Comparison of ENCODE assay signal across 8 mouse cellular contexts in genomic region chr5:33996694-33997045, GRCm38 (mm10). TPM values are rescaled to one million over a fixed set of nuclear protein-coding genes. Genes with fewer than 3 reads are reported as not detected.
A peak's percentile ranks its signal among the peaks of the same experiment; 100 is the strongest.
DNase-seq lines count a peak whose midpoint lies in the region; ATAC-seq and TF ChIP-seq lines count a peak whose summit lies in the region.

No protein-coding gene starts in this region.

- H3K4me1 ChIP-seq in heart, embryonic 14.5 days (ENCODE audit: control insufficient read depth in 2 of 2, insufficient read depth in 2 of 2, low read length in 2 of 2) = peaks cover 6 to 16% of the 10 kb centered on the region in 2 experiments
- H3K4me1 ChIP-seq in bone marrow, adult 2 months (ENCODE audit: control insufficient read depth, insufficient read depth, low read length) = peaks cover 2% of the 10 kb centered on the region
- H3K4me1 ChIP-seq in heart, postnatal 0 days (ENCODE audit: control insufficient read depth, insufficient read depth) = peaks cover 9% of the 10 kb centered on the region
- peaks cover 17% of the 10 kb centered on the region; the same call in 1 of the 2 replicates for H3K4me1 ChIP-seq in liver, postnatal 0 days (ENCODE audit: insufficient read depth)

- H3K36me3 ChIP-seq in heart, embryonic 14.5 days (ENCODE audit: control insufficient read depth, insufficient read depth, low read length) = peaks cover 6% of the 10 kb centered on the region; the same call in 1 of the 2 replicates
- no peaks in the 10 kb centered on the region for H3K36me3 ChIP-seq in heart, postnatal 0 days (replicated peaks; ENCODE audit: control insufficient read depth, insufficient read depth, low read length)
- no peaks in the 10 kb centered on the region for H3K36me3 ChIP-seq in liver, postnatal 0 days (replicated peaks; ENCODE audit: insufficient read depth, low read length)

- no peak for TF ChIP-seq POLR2A in bone marrow, adult 2 months (IDR thresholded peaks at IDR 0.05; ENCODE audit: borderline replicate concordance, control insufficient read depth, low read depth, low read length)

- ATAC-seq in heart, embryonic 14.5 days (ENCODE audit: insufficient number of reproducible peaks, insufficient read depth, low FRiP score, low read depth) = no peak; the same call in 1 of the 2 replicates
- peak; percentile 8; the same call in 1 of the 2 replicates for ATAC-seq in heart, postnatal 0 days (ENCODE audit: insufficient read depth, low read depth)
- ATAC-seq in liver, postnatal 0 days = no peak
- no peak for ATAC-seq in CD4-positive, CD25-positive, alpha-beta regulatory T cell, adult 4 months

- peak overlapping the region in 1 of 2 experiments; percentile 24; a peak in 1 of 4 replicates for H3K27ac ChIP-seq in heart, embryonic 14.5 days (replicated peaks in 1 of 2; ENCODE audit: control insufficient read depth in 1 of 2, insufficient read depth in 1 of 2, low read depth in 2 of 2, low read length in 2 of 2)
- H3K27ac ChIP-seq in bone marrow, adult 2 months (ENCODE audit: control insufficient read depth, insufficient read depth, low read depth, low read length, poor library complexity) = peak overlapping the region; percentile 77
- no peak overlapping the region for H3K27ac ChIP-seq in heart, postnatal 0 days (ENCODE audit: low read depth)
- no peak overlapping the region for H3K27ac ChIP-seq in liver, postnatal 0 days (ENCODE audit: low read depth)

- no peaks in the 10 kb centered on the region for H3K9me3 ChIP-seq in heart, embryonic 14.5 days (ENCODE audit: control insufficient read depth, low read length)
- H3K9me3 ChIP-seq in heart, postnatal 0 days (replicated peaks; ENCODE audit: control insufficient read depth, low read length) = no peaks in the 10 kb centered on the region
- H3K9me3 ChIP-seq in liver, postnatal 0 days (ENCODE audit: low read length) = no peaks in the 10 kb centered on the region

- peak overlapping the region; percentile 69 for H3K9ac ChIP-seq in heart, embryonic 14.5 days (ENCODE audit: low read length)
- H3K9ac ChIP-seq in heart, postnatal 0 days (replicated peaks; ENCODE audit: low read depth, low read length) = peak overlapping the region; percentile 32
- peak overlapping the region; percentile 4; the same call in 1 of the 2 replicates for H3K9ac ChIP-seq in liver, postnatal 0 days (replicated peaks)

- peak overlapping the region; percentile 100 for H3K4me2 ChIP-seq in heart, embryonic 14.5 days (ENCODE audit: low read length)
- H3K4me2 ChIP-seq in heart, postnatal 0 days (ENCODE audit: low read depth, low read length) = peak overlapping the region; percentile 89
- peak overlapping the region; percentile 70 for H3K4me2 ChIP-seq in liver, postnatal 0 days (ENCODE audit: low read depth, low read length)

- peaks cover 46% of the 10 kb centered on the region for H3K27me3 ChIP-seq in heart, embryonic 14.5 days (ENCODE audit: control insufficient read depth, insufficient read depth, low read length)
- peaks cover 62% of the 10 kb centered on the region for H3K27me3 ChIP-seq in heart, postnatal 0 days (ENCODE audit: control insufficient read depth, insufficient read depth, low read length)
- H3K27me3 ChIP-seq in liver, postnatal 0 days (ENCODE audit: insufficient read depth, low read length) = peaks cover 53% of the 10 kb centered on the region

- peak overlapping the region; percentile 71 to 74 for H3K4me3 ChIP-seq in heart, embryonic 14.5 days (ENCODE audit: control insufficient read depth in 1 of 2, insufficient read depth in 1 of 2, low read depth in 1 of 2, low read length in 2 of 2)
- peak overlapping the region; percentile 75 for H3K4me3 ChIP-seq in bone marrow, adult 2 months (replicated peaks; ENCODE audit: control insufficient read depth, low read depth, low read length)
- peak overlapping the region; percentile 53 for H3K4me3 ChIP-seq in heart, postnatal 0 days (ENCODE audit: low read depth, low read length)
- peak overlapping the region; percentile 56 for H3K4me3 ChIP-seq in liver, postnatal 0 days (ENCODE audit: low read depth, low read length)

- no peak for TF ChIP-seq EP300 in heart, postnatal 0 days (IDR thresholded peaks at IDR 0.05; ENCODE audit: low read depth)
- no peak for TF ChIP-seq EP300 in liver, postnatal 0 days (IDR thresholded peaks at IDR 0.05; ENCODE audit: low read depth)

- WGBS in heart, embryonic 14.5 days = 0% methylated on average over 27 of the region's 55 CpGs
- WGBS in bone marrow, adult 2 months = 8% methylated on average over 55 of the region's 55 CpGs
- WGBS in heart, postnatal 0 days = 0% methylated on average over 47 of the region's 55 CpGs
- 1% methylated on average over 22 of the region's 55 CpGs for WGBS in liver, postnatal 0 days (ENCODE audit: insufficient replicate concordance)

- no peak for TF ChIP-seq CTCF in bone marrow, adult 2 months (IDR thresholded peaks at IDR 0.05; ENCODE audit: control insufficient read depth, insufficient read depth, low read length)
- TF ChIP-seq CTCF in heart, postnatal 0 days (IDR thresholded peaks at IDR 0.05; ENCODE audit: low read depth) = no peak
- TF ChIP-seq CTCF in liver, postnatal 0 days (IDR thresholded peaks at IDR 0.05; ENCODE audit: low read depth) = no peak

- DNase-seq in heart, adult 9 months (ENCODE audit: low spot score in 2 of 2) = no peak
- DNase-seq in heart, postnatal 0 days (ENCODE audit: low spot score) = no peak
- DNase-seq in liver, postnatal 0 days = no peak
- no peak for DNase-seq in adrenal gland, postnatal 4 days (ENCODE audit: low spot score in 2 of 2)
- DNase-seq in ovary, adult 18-20 months (ENCODE audit: low spot score) = no peak

RNA-seq across cellular contexts. Expression of gene Nat8l, which starts 0.9 kb away (rescaled TPM):
- polyA plus RNA-seq in heart, embryonic 14.5 days (2014; fragmentation: Nextera tagmentation; extraction: Ambion mirVana) = 0.57 and 0.66 TPM in 2 replicates
- 1.7 and 4.0 TPM in 2 replicates for polyA plus RNA-seq in bone marrow, adult 2 months (2011; ENCODE audit: insufficient read depth, insufficient read length, low replicate concordance, missing spikeins)
- total RNA-seq in heart, postnatal 0 days (2014; rRNA removed; ENCODE audit: low replicate concordance) = 1.9 and 4.3 TPM in 2 replicates
- 0.29 and 0.33 TPM in 2 replicates for polyA plus RNA-seq in heart, postnatal 0 days (2015; fragmentation: Nextera tagmentation; extraction: Ambion mirVana)
- 0.08 and 0.14 TPM in 2 replicates for polyA plus RNA-seq in liver, postnatal 0 days (2015; fragmentation: Nextera tagmentation; extraction: Ambion mirVana)
- polyA plus RNA-seq in CD4-positive, CD25-positive, alpha-beta regulatory T cell, adult 4 months (2017; shearing (Covaris generic)) = not detected
- total RNA-seq in adrenal gland, postnatal 4 days (2021) = 1 to 10 TPM; 8.4 to 9.6 TPM

RNA-seq across cellular contexts. Expression of gene Gm1673, which starts 13.4 kb away (rescaled TPM):
- polyA plus RNA-seq in heart, embryonic 14.5 days (2014; fragmentation: Nextera tagmentation; extraction: Ambion mirVana) = 49.5 and 66.7 TPM in 2 replicates
- 9.1 TPM in 1 of 2 replicates, not detected in the other for polyA plus RNA-seq in bone marrow, adult 2 months (2011; ENCODE audit: insufficient read depth, insufficient read length, low replicate concordance, missing spikeins)
- 5.6 and 40.2 TPM in 2 replicates for total RNA-seq in heart, postnatal 0 days (2014; rRNA removed; ENCODE audit: low replicate concordance)
- 37.3 and 40.8 TPM in 2 replicates for polyA plus RNA-seq in heart, postnatal 0 days (2015; fragmentation: Nextera tagmentation; extraction: Ambion mirVana)
- 3.6 and 6.0 TPM in 2 replicates for polyA plus RNA-seq in liver, postnatal 0 days (2015; fragmentation: Nextera tagmentation; extraction: Ambion mirVana)
- polyA plus RNA-seq in CD4-positive, CD25-positive, alpha-beta regulatory T cell, adult 4 months (2017; shearing (Covaris generic)) = not detected
- total RNA-seq in adrenal gland, postnatal 4 days (2021) = 10 to 100 TPM; 37.0 to 39.1 TPM

Comparison
In these comparisons a context has a peak if more than half of its experiments do, and no peak if none do; other contexts are left out.
1. H3K9ac ChIP-seq: peak in every context shown above with its lines; median percentile 69 in heart, embryonic 14.5 days; 32 in heart, postnatal 0 days; 4 in liver, postnatal 0 days.